Mouse (Mus musculus) embryonic stem cell, embryonic (primary cell): ENCODE data around the gene Smim26.

ENCODE experiments used
- CTCF ChIA-PET, 4 experiments: fragments of 300-600 bp in 2 of 4; fragments of 350-600 bp in 2 of 4; sonication (Branson Sonifier 250); formaldehyde crosslinking; loops; one replicate each; lab custom pipeline; 2022; ENCODE audit warnings: inconsistent platforms in 2 of 4; lab: Charles Lee
- POLR2A ChIA-PET, 4 experiments: fragments of 300-600 bp in 2 of 4; fragments of 350-600 bp in 2 of 4; sonication (Branson Sonifier 250); formaldehyde crosslinking; loops; one replicate each; lab custom pipeline; 2022; ENCODE audit warnings: antibody characterized with exemption in 4 of 4, inconsistent platforms in 1 of 4; lab: Charles Lee

Smim26 gene

DNA sequence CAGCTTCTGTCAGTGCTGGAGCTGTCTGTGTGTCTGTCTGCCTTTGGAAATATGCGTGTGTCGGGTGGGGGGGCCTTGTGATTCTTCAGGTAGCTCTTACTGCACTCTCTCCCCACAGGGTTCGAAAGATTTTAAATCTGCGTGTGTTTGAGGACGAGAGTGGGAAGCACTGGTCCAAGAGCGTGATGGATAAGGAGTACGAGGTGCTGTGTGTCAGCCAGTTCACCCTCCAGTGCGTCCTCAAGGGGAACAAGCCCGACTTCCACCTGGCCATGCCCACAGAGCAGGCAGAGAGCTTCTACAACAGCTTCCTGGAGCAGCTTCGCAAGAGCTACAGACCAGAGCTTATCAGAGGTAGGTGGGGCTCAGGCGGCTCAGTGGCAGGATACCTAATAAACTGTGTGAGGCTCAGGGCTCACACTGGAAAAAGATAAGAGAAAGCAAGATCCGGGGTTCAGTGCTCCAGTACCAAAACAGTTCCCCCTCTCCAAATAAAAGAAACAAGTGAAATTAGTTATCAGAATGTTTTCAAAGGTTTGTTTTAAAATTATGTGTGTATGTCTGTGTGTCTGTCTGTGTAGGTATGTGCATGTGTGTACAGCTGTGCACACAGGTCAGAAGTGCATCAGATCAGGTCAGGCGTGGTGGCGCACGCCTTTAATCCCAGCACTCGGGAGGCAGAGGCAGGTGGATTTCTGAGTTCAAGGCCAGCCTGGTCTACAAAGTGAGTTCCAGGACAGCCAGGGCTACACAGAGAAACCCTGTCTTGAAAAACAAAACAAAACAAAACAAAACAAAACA is 23.4 kb downstream of the Smim26 start:
- POLR2A ChIA-PET = interaction anchor here in 2 of 4 experiments (0.6 to 1.8 kb wide), 2 partner anchors 24 to 235 kb away, joined by 3 to 4 read pairs; partner anchors contain the start of gene Smim26 (in 1 of the 2)
- CTCF ChIA-PET = interaction anchor here in 1 of 4 experiments (0.7 kb wide), 1 partner anchor 54 kb away, joined by 4 read pairs; no protein-coding TSS in a partner anchor

DNA sequence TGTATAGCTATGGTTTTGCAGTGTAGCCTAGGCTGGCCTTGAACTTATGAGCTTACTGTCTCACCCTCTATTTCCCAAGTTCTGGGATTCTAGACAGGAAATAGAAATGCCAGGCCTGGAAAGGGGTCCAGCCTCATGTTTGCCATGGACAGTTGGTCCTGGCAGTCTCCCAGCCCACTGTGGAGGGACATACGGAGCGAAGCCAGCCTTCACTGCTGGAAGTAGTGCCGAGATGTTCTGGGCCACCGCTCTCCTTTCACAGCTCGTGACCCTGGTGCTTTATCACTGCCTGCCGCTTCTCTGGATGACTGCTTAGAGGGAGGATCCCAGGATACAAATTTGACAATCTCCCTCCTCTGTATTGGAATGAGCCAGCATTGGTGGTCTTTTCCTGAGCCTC is 27.6 kb downstream of the Smim26 start:
- POLR2A ChIA-PET = interaction anchor here in 1 of 4 experiments (1.3 to 1.7 kb wide), 2 partner anchors 14 to 21 kb away, joined by 3 read pairs; partner anchors contain the start of gene Dtd1
- CTCF ChIA-PET = interaction anchor here in 1 of 4 experiments (1.2 kb wide), 1 partner anchor 22 kb away, joined by 3 read pairs; the partner anchor contains the start of gene Dtd1

DNA sequence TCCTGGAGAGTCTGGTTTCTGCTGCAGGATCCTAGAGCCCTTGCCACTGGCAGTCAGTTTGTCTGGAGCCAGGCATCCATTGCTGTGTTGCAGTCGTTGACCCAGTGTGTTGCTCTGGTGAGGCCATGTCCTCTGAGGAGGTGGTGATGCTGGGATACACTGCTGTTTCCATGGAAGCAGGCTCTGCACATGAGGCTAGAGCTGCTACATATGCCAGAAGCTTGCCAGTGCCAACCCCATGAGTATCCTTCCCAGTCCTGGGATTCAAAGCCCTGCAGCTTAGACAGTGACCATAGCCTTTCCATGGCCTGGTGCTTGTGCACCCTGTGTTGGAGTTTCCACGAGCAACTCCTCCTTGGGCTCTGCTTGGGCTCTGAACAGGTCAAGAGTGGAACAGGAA is 39.7 kb downstream of the Smim26 start:
- POLR2A ChIA-PET = interaction anchor here in 1 of 4 experiments (0.6 kb wide), 1 partner anchor 37 kb away, joined by 3 read pairs; no protein-coding TSS in a partner anchor
- CTCF ChIA-PET = no interaction called here

DNA sequence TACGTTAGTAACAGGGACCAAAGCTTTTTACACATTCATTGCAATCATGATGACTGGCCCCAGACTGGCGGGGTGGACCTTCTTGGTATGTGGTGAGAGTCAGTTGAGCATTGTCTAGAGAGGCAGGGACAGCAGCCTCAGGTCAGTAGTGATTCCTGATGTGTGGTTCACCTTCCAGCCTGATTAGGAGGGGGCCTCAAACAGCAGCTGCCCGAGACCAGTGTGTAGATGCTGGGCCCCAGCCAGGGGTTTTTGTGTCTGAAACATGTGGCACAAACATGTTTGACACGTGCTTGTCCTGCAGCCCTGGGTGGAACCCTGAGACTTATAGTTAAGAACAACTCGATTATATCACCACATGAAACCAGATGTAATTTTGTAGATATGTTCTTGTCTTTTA is 40.4 kb downstream of the Smim26 start:
- ChIA-PET POLR2A (no interaction called here), CTCF (no interaction called here)

GRCm38 (mm10) chr2:144634729-144635128 is 40.9 kb downstream of the Smim26 start:
- ChIA-PET POLR2A (no interaction called here), CTCF (no interaction called here)

DNA sequence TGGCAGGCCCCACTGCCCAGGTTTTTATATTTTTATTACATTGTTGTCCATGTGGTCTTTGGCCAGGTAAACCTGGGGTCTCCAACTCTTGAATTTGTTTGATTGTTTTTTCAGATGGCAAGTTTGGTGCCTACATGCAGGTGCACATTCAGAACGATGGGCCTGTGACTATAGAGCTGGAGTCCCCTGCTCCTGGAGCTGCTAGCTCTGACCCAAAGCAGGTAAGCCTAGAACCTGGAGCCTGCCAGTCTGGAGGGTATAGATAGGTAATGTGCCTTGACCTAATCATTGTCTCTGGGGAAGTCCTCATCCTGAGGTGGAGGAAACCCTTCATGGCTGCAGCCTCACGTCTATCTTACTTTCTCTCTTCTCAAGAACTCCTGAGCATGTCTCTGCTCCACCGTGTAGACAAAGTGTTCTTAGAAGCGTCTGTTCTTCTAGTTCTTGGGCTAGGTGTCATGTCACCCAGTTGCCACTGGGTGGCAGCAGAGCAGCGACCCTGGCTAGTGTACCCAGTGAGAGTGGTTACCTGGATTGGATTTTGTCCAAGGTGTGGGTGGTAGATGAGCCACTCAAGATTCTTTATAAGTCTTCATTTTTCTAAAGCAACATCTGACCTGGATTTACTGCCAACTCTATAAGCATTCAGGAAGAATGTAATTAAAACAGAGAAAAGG is 41.9 kb downstream of the Smim26 start:
- POLR2A ChIA-PET = interaction anchor here in 1 of 4 experiments (0.7 kb wide), 1 partner anchor 445 kb away, joined by 3 read pairs; no protein-coding TSS in a partner anchor
- CTCF ChIA-PET = interaction anchor here in 2 of 4 experiments (0.7 to 1.3 kb wide), 3 partner anchors 15 to 656 kb away, joined by 3 to 4 read pairs (median 3); no protein-coding TSS in a partner anchor

DNA sequence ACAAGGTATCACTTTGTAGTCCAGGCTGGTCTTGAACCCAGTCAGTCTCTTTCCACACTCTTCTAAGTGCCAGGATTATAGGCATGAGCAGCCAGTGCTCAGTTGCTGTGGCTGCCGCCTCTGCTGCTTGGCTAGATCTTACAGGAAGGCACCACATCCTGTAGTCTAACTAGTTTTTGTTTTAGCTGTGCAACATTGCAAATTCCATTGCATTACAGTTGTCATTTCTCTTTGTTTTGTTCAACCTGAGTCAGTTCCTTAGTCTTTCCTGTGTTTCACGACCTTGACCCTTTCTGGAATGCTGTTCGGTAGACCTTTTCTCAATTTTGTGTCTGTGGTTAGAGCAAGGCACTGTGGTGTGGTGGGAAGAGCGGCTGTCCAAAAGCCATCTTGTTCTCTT is 43.4 kb downstream of the Smim26 start:
- ChIA-PET CTCF (interaction anchor here in 3 of 4 experiments (0.7 to 1.0 kb wide), 3 partner anchors 37 to 950 kb away, joined by 3 to 10 read pairs (median 4); partner anchors contain the start of gene Dtd1 (in 1 of the 3)), POLR2A (interaction anchor here in 1 of 4 experiments (0.6 to 1.2 kb wide), 3 partner anchors 44 to 1303 kb away, joined by 3 to 5 read pairs (median 3); no protein-coding TSS in a partner anchor)

DNA sequence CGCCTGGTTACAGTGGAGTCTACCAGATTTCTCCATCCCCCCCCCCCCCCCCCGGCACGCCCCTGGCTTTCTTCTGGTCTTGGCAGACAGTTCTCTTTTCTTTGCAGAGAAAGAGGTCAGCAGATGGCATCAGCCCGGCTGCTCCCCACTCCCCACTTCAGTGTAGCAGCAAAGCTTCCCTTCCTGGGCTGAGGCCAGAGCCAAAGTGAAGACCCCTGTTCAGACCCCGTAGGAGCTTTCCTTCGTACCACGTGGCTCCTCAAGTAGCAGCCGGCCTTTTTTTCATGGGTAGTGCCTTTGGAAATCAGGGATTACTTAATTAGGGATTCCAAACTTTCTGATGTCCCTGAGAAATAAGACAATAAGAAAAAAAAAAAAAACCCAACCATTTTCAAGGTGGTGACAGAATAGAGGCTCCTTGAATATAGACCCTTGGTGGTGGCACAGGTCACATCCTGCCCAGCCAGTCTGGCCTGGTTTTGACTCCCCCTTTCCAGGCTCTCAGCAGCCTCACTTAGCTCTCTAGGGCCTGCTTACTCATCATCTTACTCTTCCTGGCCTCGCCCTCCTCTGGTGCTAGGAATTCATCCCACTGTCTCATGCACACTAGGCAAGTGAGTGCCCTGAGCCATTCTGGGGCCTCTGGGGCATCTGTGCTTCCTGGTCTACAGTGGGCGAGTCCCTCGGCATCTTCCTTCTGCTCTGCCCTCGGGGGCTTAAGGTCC is 44.0 kb downstream of the Smim26 start:
- POLR2A ChIA-PET = interaction anchor here in 2 of 4 experiments (0.6 to 1.2 kb wide), 4 partner anchors 45 to 1302 kb away, joined by 3 to 5 read pairs (median 4); no protein-coding TSS in a partner anchor

DNA sequence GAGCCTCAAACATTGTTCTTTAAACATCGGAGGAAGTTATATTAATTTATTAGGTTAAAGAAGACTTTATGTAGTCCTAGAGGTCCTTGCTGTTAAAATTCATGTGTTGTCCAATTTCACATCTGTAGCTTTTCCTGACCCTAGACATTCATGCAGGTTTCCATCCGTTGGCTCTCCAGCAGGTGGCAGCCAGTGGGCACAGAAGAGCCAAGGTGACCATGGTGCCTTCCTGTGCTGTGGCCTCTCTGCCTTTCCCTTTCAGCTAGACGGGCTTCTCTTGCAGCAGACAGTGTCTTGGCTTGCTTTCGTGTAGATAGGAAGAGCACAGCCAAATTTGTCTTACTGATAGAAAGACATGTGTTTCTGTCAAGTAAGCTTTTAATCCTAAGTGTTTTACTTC is 44.9 kb downstream of the Smim26 start:
- CTCF ChIA-PET = interaction anchor here in 1 of 4 experiments (0.6 kb wide), 1 partner anchor 424 kb away, joined by 3 read pairs; no protein-coding TSS in a partner anchor
- POLR2A ChIA-PET = interaction anchor here in 1 of 4 experiments (0.6 kb wide), 1 partner anchor 90 kb away, joined by 3 read pairs; no protein-coding TSS in a partner anchor

More for the DNA sequence above, 44.0 kb downstream of the Smim26 start:
- CTCF ChIA-PET = interaction anchor here in 3 of 4 experiments (0.7 to 1.0 kb wide), 3 partner anchors 38 to 950 kb away, joined by 3 to 10 read pairs (median 4); partner anchors contain the start of gene Dtd1 (in 1 of the 3)

GRCm38 (mm10) chr2:144640101-144640500 is 46.2 kb downstream of the Smim26 start:
- ChIA-PET CTCF (no interaction called here), POLR2A (interaction anchor here in 1 of 4 experiments (0.5 kb wide), 1 partner anchor 20 kb away, joined by 6 read pairs; no protein-coding TSS in a partner anchor)

DNA sequence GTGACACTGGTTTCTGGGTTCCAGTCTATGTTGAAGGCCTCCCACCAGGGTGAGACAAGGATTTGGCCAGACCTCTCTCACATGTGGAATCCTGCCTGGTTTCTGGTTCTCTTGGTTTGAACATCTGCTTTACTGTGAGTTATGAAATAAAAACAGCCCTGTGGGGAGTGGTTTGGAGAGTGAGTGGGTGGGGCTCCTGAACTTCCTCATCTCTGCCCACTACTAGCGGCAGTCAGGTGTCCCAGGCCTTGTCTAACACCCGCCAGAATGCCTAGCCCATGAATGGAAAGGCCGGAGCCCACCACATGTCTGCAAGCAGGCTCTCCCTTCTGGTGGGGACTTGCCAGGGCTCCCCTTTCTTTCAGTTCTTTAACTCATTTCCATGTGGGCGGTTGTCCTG is 48.1 kb downstream of the Smim26 start:
- CTCF ChIA-PET = no interaction called here
- POLR2A ChIA-PET = no interaction called here
